Mouse (Mus musculus) testis, postnatal 10 days (tissue): ENCODE results near the gene Olfr869.

Source experiments
- DNase-seq: peaks from one replicate; pipeline ENCODE4 v3.0.0; 2021; ENCODE audit warnings: low spot score

Olfr869 gene

DNA sequence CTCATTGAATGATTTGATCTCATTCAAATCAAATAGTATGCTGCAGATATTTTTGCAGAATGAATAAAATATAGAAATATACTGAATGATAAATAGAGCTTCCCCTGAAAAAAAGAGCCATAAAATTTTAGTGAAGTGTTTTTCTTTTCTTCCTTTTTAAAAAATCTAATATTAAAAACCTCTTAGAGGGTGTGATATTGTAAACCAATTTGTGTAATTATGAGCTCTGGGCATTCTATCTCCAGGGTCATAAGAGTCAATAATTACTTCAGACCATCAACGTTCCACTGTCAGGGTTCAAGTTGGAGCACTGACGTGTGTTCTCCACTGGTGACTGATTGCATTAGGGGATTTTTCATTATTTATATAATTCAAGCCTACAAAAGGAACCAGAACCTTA is at the start of gene Olfr869:
TSS of gene Olfr869 (plus strand) at position 301 of the 400 bp plus-strand sequence.
- DNase-seq = no peak

DNA sequence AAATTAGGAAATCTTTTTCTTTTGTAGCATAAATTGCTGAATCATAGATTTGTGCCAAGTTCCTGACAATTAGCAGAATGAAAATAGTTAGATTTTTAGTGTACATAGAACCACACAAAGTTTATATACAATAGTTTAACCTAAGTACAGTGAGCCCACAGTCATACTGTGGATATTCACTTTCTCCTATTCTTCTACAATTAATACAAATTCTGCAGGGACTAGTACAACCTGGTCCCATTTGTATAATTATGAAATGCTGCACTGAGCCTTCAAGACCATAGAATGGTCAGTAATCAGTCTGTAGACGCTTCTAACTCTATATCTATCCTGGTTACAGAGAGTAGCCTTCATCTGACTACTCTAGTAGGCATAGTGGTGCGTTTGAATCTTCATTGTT is 30.5 kb upstream of the Olfr869 start, which contains the start of gene Olfr868:
TSS of gene Olfr868 (plus strand) at position 301 of the 400 bp plus-strand sequence.
- DNase-seq = no peak

DNA sequence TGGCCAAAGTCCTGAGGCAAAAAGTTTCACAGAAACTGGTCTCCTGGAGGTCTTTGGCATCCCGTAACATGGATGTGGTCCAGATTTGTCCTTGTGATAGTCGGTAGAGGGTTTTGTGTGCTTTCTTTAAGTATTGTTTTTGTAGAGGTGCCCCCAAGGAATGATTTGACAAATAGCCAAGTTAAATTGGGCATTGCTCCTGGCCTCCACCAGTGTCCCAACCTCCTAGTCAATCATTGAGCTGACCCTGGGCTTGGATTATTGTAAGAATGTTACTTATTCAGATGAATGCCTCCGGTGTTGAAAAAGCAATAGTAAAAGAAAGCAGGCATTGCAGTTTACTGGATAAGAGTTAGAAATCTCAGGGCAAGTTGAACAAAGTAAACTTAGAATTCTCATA is 20.9 kb downstream of the Olfr869 start:
- no peak for DNase-seq

DNA sequence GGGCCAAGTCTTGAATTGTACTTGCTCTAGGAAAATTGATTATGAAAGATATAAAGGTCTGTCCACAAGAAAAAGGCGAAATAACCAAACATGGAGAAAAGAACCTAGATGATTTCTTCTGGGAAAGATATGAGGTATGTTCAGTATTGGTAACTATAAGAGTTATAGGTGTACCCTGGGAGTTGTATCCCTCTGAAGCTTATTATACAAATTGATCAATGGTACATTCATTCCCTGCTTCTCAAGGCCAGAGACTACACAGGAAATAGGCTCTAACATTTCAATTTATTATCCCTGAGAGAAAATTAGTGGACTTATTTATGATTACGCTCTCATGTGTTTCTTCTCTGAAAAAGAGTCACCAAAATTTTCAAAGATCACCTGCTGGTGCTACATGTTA is 45.1 kb downstream of the Olfr869 start, which contains the start of gene Olfr870:
TSS of gene Olfr870 (minus strand) at position 101 of the 400 bp plus-strand sequence.
- no peak for DNase-seq

- no peak for DNase-seq
These were observed 50.7 kb downstream of the Olfr869 start for GRCm38 (mm10) chr9:20179463-20179862.
